Mouse (Mus musculus) ES-Bruce4 (cell line): ENCODE measurements around the gene Ssx2ip.

ENCODE experiments used
- CTCF ChIP-seq: IDR thresholded peaks from one replicate; pipeline ENCODE4 v1.8.1; 2011; ENCODE audit warnings: low read depth, low read length
- POLR2A ChIP-seq: IDR thresholded peaks from one replicate; pipeline ENCODE4 v1.8.1; 2011; ENCODE audit warnings: low read length; ENCODE audit not compliant: insufficient read depth

GRCm38 (mm10) chr3:146442484-146442883, 38.0 kb downstream of the Ssx2ip start:
- TF ChIP-seq CTCF: no peak
- no peak for TF ChIP-seq POLR2A
